Mouse (Mus musculus) heart, embryonic 11.5 days (tissue): ENCODE measurements at regions not wholly inside any gene's neighbourhood (a gene's known extent, or its start where the extent isn't known, plus 50 kb on each side); places are given as distances from the start of the nearest gene placed in this dataset. TPM values are rescaled to one million over a fixed set of nuclear protein-coding genes. Genes with fewer than 3 reads are reported as not detected.

ENCODE experiments used
- ATAC-seq: fragments of 200-750 bp; cut with Nextera tagmentation; replicated peaks from 2 replicates; pipeline ENCODE4 v1.8.0; 2017; ENCODE audit warnings: moderate library complexity; ENCODE audit not compliant: insufficient number of reproducible peaks, low FRiP score, low TSS enrichment
- H3K27ac ChIP-seq: fragments of 300-500 bp; sonication (generic); 2 replicates; pipeline ENCODE4 v1.5.1; 2014; ENCODE audit warnings: mild to moderate bottlenecking, low read depth, low read length
- H3K27me3 ChIP-seq: fragments of 300-500 bp; sonication (generic); 2 replicates; pipeline ENCODE4 v1.6.1; 2014; ENCODE audit warnings: mild to moderate bottlenecking, low read length, mixed read lengths; ENCODE audit not compliant: control insufficient read depth, insufficient read depth
- H3K36me3 ChIP-seq: fragments of 300-500 bp; sonication (generic); 2 replicates; pipeline ENCODE4 v1.6.1; 2014; ENCODE audit warnings: mild to moderate bottlenecking, low read length, moderate library complexity, mixed read lengths; ENCODE audit not compliant: control insufficient read depth, insufficient read depth
- H3K4me1 ChIP-seq: fragments of 300-500 bp; sonication (generic); 2 replicates; pipeline ENCODE4 v1.6.1; 2014; ENCODE audit warnings: low read length; ENCODE audit not compliant: control insufficient read depth, insufficient read depth
- H3K4me2 ChIP-seq: fragments of 300-500 bp; sonication (generic); 2 replicates; pipeline ENCODE4 v1.6.1; 2014; ENCODE audit warnings: mild to moderate bottlenecking, moderate library complexity
- H3K4me3 ChIP-seq: fragments of 300-500 bp; sonication (generic); 2 replicates; pipeline ENCODE4 v1.5.1; 2014; ENCODE audit warnings: low read depth, low read length
- H3K9ac ChIP-seq: fragments of 300-500 bp; sonication (generic); 2 replicates; pipeline ENCODE4 v1.6.1; 2014; ENCODE audit warnings: mild to moderate bottlenecking, low read depth, low read length, moderate library complexity
- H3K9me3 ChIP-seq: fragments of 300-500 bp; sonication (generic); replicated peaks from 2 replicates; pipeline ENCODE4 v1.6.1; 2016; ENCODE audit warnings: low read length; ENCODE audit not compliant: control insufficient read depth
- WGBS: fragments of 180-500 bp; shearing (Covaris S2); extraction: QIAGEN DNeasy Blood & Tissue Kit; methylation state at CpG from one replicate; pipeline ENCODE4 v1.1.7; 2014; ENCODE audit not compliant: insufficient replicate concordance; 5-methylcytosine and 5-hydroxymethylcytosine counted together
- microRNA-seq: library from miRNA; unstranded; fragments of <30 nt; microRNA quantifications from one replicate; pipeline ENCODE4, GENCODE M21; 2016; ENCODE audit warnings: borderline number of aligned reads

DNA sequence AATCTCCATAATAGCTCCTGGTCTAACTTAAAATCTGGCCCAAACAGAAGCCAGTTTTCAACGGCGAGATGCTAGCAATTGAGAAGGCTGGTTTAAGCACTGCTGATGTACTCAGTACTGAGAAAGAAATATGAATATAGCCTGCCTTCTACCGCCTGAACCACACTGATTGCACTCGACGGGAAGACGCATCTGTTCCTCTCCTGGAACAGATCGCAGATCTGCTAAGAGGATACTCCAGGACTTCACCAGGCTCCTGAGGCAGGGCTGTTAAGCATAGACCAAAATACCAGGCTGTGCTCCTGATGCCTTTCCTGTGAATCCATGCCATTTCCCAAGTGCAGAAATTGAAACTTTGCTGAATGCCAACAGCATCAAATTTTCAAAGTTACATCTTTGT, 92.6 kb upstream of the Zpld1 start:
- H3K27me3 ChIP-seq, result no peaks in the 10 kb centered on the region
- no peak for ATAC-seq
- H3K27ac ChIP-seq, result no peak overlapping the region
- H3K4me3 ChIP-seq, result no peak overlapping the region
- H3K4me2 ChIP-seq, result no peak overlapping the region
- H3K9me3 ChIP-seq, result no peaks in the 10 kb centered on the region
- no peaks in the 10 kb centered on the region for H3K4me1 ChIP-seq
- 80% methylated on average over 7 of the region's 7 CpGs for WGBS
- H3K36me3 ChIP-seq, result no peaks in the 10 kb centered on the region
- H3K9ac ChIP-seq, result no peak overlapping the region

DNA sequence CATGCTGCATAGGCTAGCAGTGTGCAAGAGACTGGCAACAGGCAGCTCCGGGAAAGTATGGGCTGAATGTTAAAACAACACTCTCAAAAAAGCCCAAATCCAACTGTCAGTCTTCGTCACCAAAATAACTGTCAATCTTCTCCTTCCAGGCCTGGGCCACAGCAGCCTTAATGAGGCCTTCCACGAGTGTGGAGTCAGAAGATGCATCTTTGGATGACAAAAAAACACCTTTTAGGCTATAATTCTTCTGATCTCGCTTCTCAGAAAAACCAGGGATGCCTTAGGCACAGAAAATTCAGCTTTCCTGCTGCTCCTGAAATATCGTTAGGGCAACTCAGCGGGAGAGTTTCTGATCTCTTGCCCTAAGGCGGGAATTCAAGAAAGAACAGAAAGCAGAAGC, 82.2 kb upstream of the Zpld1 start:
- no peak overlapping the region for H3K4me2 ChIP-seq
- no peak overlapping the region for H3K4me3 ChIP-seq
- H3K27me3 ChIP-seq, result no peaks in the 10 kb centered on the region
- no peak overlapping the region for H3K27ac ChIP-seq
- no peaks in the 10 kb centered on the region; the same call in 1 of the 2 replicates for H3K9me3 ChIP-seq
- H3K4me1 ChIP-seq, result 0 out of 2 replicates have a peak, but pooled peaks cover 3% of the 10 kb centered on the region
- H3K36me3 ChIP-seq, result no peaks in the 10 kb centered on the region
- 77% methylated on average over 7 of the region's 7 CpGs for WGBS
- no peak for ATAC-seq
- no peak overlapping the region for H3K9ac ChIP-seq

DNA sequence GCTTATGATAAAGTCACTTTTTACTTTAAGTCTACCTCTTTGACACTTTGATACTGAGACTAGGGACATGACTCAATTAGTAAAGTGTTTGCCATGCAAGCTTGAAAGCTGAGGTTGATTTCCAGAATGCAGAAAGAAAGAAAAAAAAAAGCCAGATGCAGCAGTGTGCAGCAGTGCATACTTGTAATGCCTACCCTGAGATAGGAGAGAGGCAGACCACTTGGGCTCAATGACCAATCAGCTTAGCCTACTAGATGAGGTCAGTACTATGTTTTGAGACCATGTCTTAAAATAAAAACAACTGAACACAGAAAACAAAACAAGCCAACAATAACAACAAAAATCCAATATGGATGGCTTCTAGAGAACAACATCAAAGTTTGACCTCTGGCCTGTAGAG, 81.4 kb upstream of the Zpld1 start:
- H3K4me1 ChIP-seq, result 0 out of 2 replicates have a peak, but pooled peaks cover 3% of the 10 kb centered on the region
- H3K9me3 ChIP-seq, result no peaks in the 10 kb centered on the region; the same call in 1 of the 2 replicates
- no peaks in the 10 kb centered on the region for H3K27me3 ChIP-seq
- H3K4me3 ChIP-seq, result no peak overlapping the region
- no peak overlapping the region for H3K27ac ChIP-seq
- no peaks in the 10 kb centered on the region for H3K36me3 ChIP-seq
- H3K4me2 ChIP-seq, result no peak overlapping the region
- no peak for ATAC-seq
- no peak overlapping the region for H3K9ac ChIP-seq

DNA sequence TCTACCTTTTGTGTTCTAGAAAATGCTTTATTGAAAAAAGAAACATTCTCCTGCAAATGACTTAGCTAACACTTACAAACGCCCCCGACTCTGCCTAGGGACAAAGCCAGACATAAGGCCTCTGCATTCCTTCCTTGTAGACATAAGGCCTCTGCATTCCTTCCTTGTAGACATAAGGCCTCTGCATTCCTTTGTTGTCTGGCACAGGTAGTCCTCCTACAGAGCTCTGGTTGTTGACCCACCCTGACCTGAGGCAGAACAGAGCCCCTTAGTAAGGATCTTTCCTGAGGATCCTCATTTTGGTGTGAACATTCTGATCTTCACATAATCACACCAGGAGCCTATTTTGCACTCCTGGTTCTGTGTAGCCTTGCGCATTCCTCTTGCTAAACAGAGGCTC, 80.9 kb upstream of the Zpld1 start:
- ATAC-seq, result no peak
- Histone ChIP-seq H3K27ac (no peak overlapping the region), H3K9me3 (no peaks in the 10 kb centered on the region; the same call in 1 of the 2 replicates), H3K4me3 (no peak overlapping the region), H3K9ac (no peak overlapping the region), H3K27me3 (no peaks in the 10 kb centered on the region), H3K36me3 (no peaks in the 10 kb centered on the region), H3K4me2 (no peak overlapping the region), H3K4me1 (0 out of 2 replicates have a peak, but pooled peaks cover 3% of the 10 kb centered on the region)
- 52% methylated on average over 3 of the region's 3 CpGs for WGBS

DNA sequence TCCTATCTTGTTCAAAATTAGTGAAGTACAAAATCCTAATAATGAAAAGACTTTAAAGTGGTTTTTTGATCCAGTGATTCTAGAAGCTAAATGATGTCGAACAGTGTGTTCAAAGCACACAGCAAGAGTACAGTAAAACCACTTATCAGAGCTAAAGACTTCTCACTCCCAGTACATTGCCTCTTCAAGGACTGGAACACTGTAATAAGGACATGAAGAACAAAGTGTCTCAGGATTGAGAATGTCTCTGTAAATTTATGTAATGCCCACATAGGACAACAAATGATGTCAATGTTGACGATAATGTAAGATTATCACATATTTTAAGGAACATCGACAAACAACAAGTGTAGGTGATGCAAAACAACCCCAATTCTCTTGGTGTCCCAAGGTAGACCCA, 78.1 kb upstream of the Zpld1 start:
- no peak for ATAC-seq
- no peak overlapping the region for H3K4me2 ChIP-seq
- no peaks in the 10 kb centered on the region for H3K27me3 ChIP-seq
- H3K4me1 ChIP-seq, result 0 out of 2 replicates have a peak, but pooled peaks cover 3% of the 10 kb centered on the region
- no peak overlapping the region for H3K27ac ChIP-seq
- H3K36me3 ChIP-seq, result no peaks in the 10 kb centered on the region
- no peak overlapping the region for H3K9ac ChIP-seq
- H3K4me3 ChIP-seq, result no peak overlapping the region
- 85% methylated on average over 3 of the region's 3 CpGs for WGBS
- H3K9me3 ChIP-seq, result no peaks in the 10 kb centered on the region

DNA sequence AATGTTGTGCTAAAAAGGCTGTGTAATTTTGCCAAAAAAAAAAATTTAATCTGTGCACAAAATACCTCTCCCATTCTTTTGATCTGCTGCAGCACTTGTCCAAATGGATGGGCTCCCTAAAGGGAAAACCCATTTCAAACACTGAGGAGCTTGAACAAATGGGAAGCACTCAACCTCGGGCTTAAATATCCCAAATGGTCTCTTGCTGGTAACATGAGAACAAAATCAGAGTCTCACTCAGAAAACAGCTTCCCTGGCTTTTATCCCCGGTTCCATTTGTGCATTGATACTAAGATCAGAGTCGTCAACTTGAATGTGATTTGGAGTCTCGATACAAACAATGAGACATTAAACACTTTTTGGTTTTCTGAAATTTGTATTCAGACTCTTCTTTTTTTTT, 59.9 kb upstream of the Zpld1 start:
- WGBS, result 49% methylated on average over 4 of the region's 4 CpGs
- Histone ChIP-seq H3K4me1 (no peaks in the 10 kb centered on the region), H3K9me3 (no peaks in the 10 kb centered on the region; the same call in 1 of the 2 replicates), H3K36me3 (no peaks in the 10 kb centered on the region), H3K4me3 (no peak overlapping the region), H3K9ac (no peak overlapping the region), H3K27me3 (no peaks in the 10 kb centered on the region), H3K27ac (no peak overlapping the region), H3K4me2 (no peak overlapping the region)
- no peak for ATAC-seq

DNA sequence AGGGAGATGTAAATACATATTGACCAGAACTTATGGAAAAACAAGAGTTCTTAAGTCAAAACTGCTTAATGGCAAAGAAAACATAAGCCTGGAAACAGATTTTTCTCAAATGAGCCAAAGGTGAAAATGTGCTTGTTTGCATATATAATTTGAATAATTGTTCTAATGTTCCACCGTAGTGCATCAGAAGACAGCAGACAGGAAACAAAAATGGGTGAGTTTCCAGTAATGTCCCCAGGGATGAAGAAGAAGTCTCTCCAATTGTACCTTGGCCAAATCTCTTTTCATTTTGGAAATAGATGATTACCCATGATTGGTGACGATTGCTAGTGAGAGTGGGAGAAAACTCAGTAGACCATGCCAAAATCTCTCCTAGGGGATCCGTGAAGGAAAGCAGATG, 58.3 kb upstream of the Zpld1 start:
- Histone ChIP-seq H3K4me3 (no peak overlapping the region), H3K27me3 (no peaks in the 10 kb centered on the region), H3K27ac (no peak overlapping the region), H3K4me2 (no peak overlapping the region), H3K9me3 (no peaks in the 10 kb centered on the region; the same call in 1 of the 2 replicates), H3K4me1 (no peaks in the 10 kb centered on the region), H3K36me3 (no peaks in the 10 kb centered on the region), H3K9ac (no peak overlapping the region)
- 87% methylated on average over 3 of the region's 3 CpGs for WGBS
- no peak for ATAC-seq

Small RNA genes in the stretch of these regions (microRNA-seq; reads per million reads assigned to microRNA genes)
- gene Mir5118, result not detected
